Mouse (Mus musculus) neural tube, embryonic 10.5 days (tissue): Measurements from ENCODE around the gene Cep295nl.

Experiments used
- DNase-seq: peaks from one replicate; pipeline ENCODE4 v3.0.0-alpha.2; 2017; ENCODE audit warnings: low spot score; ENCODE audit errors: extremely low spot score

The Cep295nl gene

DNA sequence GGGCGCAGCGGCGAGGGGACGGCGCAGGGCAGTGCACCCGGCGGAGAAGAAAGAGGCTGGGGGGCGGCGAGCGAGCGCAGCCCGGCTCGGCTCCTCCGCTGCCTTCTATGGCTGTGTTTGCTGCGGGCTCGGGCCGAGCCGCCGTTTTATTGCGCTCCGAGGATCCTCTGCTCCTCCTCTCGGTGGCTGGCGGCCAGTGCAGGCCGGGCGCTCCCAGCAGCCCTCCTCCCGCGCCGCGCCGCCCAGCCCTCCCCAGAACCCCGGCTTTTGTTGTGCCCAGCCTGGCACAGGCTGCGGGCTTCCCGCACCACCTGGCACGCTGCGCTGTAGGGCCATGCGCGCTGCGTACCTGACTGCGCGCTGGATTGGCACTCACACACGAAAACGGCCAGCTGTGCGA, 12.9 kb upstream of the Cep295nl start:
- DNase-seq, result peak; percentile 85

DNA sequence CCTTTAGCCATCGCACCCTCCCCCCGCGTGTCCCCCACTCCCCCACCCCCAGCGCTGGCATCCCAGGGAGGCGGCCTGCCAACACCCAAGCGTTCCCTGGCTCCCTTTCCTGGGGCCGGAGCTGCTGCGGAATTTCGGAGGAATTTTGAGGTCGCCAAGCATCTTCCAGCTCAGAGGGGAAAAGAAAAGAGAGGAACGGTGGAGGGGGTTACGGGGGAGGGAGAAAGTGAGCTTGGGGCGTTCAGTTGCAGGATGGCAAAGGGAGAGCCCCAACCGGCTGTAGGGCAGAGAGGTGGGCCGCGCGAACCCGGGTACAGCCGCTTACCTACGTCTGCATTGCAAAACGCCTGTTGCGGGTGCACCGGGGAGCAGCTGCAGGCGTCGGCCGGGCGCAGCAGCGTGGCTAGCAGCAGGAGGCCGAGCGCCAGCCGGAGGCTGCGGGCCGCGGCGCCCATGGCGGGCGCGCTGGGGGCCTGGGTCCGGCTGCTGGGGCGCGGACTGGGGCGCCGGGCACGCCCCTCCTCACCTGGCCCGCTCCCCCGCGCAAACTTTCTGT, 12.4 kb upstream of the Cep295nl start:
- no peak for DNase-seq

DNA sequence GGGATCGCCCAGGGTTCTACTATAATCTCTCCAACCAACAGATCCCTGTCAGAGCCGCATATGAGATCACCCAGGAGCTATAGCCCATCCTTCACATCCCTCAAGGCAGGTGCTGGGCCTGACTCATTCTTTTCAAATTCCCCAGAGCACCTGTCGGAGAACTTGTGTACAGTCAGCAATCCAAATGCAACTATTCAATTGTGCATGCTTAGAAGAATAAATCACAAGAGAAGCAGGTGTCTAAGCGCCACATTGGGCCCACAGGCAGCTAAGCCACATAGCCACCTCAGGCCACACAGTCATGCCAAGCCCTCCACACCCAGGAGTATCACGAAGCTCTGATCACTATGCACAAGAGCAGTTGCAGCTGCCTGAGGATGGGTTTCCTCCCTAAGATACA, 7.2 kb upstream of the Cep295nl start:
- DNase-seq, result no peak

DNA sequence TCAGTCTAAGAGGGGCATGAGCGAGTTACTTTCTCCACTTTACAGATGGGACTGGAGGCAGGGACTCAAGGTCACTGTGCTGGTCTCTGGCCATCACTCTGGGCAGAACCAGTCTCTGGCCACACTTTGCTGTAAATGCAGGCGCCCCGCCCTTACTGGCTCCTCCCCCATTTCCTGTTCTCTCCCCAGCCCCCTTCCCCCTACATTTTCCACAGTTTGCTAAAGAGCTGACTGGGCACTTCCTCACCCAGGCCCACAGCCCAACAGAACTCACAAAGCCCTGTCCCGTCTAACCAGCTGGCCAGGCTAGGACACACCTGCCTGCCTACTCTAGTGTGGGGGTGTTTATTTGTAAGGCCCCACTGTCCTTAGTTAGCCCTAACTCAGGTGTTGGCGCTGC, 6.6 kb upstream of the Cep295nl start:
- no peak for DNase-seq

DNA sequence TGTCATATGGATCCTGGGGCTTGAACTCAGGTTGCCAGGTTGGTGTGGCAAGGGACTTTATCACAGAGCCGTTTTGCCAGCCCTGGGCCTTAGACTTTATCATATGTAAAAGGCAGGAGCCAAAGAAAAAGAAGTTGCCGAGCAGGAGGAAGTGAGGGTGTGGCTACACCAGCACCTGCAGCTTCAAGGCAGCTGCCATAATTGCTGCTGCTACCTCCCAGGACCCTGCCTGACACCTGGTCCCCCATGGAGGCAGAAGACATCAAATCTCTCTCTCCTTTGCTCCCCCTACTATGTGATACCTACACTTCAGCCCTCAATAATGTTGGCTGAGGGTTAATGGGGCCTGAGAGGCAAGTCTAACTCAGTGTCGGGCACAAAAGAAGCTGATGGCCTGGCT, 6.1 kb upstream of the Cep295nl start:
- DNase-seq, result no peak

DNA sequence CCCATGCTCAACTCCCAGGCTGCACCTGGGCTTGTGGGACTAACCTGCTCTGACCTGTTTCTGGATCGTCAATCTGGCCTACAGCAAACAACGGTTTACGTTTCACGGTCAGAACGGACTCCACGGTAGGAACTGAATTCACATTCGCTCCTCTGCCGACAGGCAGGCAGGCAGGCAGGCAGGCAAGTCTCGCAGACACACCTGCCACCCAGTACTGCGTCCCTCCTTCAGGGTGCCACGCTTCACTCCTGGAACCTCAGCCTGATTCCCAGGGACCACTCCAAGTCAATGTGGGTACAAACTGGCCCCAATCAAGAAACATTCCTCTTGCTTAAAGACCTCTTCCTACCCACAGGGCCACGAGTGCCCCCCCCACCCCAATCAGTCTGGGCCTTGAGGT, 5.6 kb upstream of the Cep295nl start:
- no peak for DNase-seq

DNA sequence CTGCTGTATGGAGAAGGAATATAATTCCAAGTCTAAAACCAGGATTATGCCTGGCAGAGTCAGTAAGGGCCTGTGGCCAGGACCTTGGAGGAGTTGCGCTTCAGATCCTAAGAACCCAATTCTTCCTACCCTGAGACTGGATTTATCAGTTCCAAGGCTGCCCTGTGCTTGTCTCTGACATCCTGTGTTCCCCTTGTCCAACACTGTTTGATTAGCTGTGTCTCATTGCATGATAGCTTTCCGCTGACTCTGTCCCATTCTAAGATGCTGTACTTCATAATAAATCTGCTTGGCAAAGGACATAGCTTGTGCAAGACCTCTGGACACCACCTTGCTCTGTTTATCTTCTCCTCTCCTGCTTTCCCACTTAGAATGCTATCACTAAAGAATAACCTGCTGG, 5.1 kb upstream of the Cep295nl start:
- no peak for DNase-seq

DNA sequence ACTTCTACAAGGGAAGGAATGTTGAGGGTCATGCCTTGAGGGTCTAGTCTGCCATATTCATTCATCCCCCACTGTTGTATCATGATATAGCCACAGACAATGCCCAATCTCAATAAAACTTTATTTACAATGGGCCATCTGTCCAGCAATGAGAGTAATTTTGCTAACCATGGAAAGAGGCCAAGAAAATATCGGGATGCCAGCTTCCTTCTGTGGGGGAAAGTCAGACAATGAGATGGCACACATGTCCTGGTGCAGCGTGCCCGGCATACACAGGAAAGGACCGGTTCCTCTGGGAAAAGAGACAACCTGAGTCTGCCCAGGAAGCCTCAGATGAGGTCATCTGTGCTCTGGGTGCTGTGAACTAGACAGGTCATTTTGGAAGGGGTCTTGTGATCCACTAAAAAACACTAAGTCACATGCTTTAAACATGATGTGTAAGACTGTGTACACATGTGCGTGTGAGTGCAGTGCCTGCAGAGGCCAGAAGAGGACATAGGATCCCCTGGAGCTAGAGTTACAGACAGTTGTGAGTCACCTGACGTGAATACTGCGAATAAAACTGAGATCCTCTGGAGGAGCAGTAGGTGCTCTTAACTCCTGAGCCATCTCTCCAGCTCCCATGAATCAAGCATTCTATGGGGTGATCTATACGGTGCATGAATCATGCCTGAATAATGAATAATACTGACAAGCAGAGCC, 4.2 kb upstream of the Cep295nl start:
- no peak for DNase-seq

DNA sequence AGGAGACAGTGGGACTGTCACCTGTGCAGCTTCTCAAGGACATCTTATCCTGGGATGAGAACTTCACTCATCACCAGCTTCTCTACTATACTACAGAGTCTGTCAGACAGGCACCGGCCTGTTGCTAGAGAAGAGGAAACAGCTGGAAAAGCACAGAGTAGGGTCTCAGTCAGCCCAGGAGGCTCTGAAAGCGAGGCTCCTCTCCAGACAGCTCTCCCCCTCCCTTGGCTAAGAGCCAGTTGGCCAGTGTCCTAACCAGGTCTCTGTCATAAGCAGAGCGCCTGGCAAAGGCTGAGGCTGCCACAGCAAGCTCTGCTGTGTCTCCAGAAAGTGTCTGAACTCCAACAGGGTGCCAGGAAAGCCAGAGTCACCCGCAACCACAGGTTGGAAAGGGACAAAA, 3.4 kb upstream of the Cep295nl start:
- no peak for DNase-seq

DNA sequence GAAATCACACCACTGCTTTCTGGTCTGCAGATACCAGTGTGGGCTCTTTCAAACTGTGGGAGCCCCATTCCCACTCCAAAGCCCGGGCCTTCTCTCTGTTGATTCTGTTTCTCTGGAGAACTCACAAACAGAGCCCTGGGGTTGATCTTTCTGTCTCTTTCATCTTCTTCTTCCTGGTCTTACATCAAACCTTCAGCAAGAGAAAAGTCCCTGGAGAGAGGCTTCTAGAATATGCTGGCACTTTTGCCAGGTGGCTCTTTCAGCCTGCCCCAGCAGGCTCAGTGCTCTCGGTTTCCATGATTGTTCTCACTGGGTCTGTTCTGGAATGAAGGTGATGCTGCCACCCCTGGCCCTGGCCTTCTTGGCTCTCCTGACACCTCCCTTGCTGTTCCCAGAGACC, 1.3 kb upstream of the Cep295nl start:
- no peak for DNase-seq

DNA sequence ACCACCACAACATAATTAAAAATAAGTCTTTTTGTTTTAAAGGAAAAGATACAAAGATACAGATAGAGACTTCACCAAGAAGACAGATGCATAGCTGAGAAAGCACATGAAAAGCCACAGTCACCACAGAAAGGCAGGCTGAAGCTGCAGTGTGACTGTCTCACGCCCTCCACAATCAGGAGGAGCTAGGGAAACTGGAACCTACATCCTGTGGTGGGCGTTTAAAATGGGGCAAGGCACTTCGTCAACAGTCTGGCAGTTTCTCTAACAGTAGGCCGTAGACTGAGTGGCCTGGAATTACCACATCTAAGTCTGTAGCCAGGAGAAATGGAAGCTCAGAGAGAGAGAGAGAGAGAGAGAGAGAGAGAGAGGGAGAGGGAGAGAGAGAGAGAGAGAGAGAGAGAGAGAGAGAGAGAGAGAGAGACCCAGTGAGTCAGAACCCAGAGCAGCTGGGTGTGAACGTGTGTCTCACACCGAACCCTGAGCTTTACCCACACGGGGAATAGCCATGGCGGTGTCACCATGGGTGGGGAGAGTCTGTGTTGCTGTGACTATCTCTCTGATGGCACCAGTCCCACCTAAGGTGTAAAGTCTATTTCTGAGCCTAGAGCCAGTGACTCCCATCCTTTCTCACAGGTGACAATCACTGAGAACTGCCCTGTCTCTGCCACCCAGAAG, 4.7 kb downstream of the Cep295nl start:
- no peak for DNase-seq

DNA sequence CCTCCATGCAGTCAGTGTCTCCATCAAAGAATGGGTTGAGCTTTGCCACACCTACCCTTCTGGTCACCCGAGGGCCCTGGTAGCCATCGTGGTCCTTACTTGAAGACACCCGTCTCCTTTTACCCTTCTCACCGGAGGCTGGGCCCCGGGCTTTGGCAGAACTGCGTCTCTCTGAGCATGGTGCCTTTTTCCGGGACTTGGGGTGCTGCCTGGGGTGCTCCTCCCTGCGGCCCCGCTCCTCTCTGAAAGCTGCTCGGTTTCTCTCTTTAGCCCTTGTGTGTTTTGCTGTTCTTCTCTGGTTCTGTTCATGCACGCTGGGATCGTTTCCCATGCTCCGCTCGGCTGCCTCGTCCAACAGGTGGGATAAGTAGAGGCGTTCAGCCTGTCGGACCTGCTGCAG, 8.9 kb downstream of the Cep295nl start:
- no peak for DNase-seq

DNA sequence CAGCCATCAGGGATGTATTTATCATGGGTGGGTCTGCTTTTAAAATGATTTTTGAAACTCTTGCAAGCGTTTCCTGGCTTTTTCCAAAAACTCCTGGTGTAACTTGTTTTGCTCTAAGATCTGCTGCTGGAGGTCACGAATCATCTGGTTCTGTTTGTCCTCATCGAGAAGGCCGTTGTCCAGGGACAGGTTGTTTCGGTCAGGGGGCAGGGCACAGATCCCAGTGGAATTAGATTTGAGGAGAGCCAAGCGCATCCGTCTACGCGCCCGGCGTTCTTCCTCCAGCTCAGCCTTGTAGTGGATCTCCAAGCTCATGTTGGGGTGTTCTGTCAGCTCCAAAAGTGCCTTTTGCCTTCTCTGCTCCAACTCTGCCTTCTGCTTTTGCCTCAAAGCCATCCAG, 9.9 kb downstream of the Cep295nl start:
- no peak for DNase-seq

DNA sequence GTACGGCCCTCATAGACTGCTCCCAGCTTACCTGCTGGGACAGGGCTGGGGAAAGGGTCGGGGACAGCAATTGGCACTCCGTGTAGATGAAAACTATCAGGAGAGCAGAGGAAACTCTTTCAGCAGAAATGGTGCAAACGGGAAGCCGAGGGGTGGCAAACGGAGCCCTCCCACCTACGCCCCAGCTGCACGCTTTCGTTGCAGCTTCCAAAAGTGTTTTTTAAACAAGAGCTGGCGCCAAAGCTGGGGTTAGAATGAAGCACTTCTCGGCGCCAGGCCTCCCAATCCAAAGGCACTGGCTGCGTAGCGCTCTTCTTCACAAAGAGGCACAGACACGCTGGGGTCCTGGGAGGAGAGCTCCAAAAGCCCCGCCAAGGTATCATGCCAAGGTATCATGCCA, 11.5 kb downstream of the Cep295nl start:
- DNase-seq, result no peak

DNA sequence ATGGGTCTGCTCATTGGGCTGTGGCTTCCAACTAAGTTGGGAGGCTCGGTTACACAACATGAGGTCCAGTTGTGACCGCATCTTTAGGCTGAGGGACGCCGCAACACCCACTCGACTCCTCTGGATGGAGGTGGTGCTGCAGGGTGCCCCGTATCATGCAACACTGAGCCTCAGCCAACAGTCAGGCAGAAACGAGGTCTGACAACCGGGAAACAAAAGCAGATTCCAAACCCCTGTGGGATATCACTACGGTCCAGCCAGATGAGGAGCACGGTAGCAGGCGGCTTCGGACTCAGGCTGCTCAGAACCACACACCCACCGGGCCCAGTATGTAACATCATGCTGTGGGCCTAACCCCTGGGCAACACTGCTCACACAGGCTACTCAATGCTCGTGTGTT, 11.9 kb downstream of the Cep295nl start:
- no peak for DNase-seq

DNA sequence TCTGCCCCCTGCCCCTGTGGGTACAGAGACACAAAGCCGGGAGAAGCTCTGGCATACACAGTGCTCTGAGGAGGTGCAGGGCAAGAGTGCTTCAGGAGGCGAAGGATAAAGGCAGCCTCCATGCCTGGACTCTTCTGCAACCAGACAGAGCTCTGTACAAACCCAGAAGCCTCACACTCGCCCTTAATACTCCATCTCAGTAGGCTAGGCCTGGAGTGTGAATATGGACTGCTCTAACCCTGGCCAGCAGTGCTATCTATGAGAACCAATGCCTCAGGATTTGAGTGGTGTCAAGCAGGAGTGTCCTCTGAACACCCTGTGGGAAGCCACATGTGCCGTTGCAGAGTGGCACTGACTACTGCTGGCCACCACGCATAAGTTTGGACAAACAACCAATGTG, 13.4 kb downstream of the Cep295nl start:
- DNase-seq, result no peak

DNA sequence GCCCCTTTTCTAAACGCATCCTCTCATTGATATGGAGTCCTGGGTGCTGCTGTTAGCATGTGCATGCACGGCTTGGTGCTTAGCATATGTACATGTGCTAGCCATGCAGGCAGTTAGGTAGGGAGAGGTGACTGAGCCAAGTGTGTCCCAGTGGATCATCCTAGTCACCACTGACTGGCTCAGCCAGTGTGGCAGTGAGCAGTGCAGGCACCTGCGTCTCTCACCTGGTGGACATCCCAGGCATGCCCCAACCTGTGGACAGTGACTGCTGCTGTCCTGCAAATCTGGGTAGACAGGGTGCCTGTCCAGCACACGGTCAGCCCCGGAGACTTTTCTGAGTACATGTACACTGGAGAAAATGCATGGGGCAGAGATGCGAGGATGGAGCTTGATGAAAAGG, 13.8 kb downstream of the Cep295nl start:
- DNase-seq, result no peak

DNA sequence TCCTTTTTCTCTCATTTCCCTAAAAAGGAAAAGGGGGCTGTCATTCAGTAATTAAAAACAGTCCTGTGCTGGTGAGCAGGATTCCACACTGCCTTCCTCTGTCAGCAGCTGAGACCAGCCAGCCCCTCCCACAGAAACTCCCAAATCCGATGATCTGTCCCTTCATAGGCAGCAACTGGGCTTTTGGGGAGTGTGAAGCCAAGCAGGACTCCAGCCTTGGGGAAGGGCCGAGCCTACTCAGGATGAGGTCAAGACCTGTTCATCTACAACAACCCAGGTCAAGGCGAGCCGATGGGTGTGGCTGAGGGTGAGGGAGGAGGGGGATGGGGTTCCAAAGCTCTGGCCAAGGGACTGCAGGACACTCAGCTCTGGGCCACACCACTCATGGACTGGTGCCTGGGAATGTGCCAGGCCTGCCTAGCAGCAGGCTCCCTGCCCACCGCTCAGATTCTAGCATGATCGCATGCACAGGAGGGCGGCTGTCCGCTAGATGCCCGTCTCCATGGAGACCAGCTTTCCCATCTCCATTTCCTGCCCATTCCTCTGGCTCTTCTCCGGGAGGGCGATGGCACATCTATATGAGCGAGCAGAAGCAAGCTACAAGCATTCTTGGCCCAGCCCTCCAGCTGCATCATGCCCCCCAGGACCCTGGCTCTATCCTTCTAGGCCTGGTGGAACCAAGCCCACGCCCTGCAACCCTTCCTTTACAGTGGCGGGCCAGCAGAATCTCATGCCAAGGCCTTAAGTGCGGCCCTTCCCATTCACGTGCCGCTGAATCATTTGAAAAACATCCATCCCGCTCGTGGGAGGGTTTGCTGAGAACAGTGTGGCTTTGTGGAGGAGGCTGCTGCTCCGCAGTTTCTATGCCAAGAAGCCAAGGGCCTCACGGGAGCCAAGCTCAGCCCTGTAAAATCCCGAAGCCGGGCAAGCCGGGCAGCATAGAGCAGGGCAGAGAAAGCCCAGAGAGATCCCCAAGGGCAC, 15.0 kb downstream of the Cep295nl start:
- no peak for DNase-seq

DNA sequence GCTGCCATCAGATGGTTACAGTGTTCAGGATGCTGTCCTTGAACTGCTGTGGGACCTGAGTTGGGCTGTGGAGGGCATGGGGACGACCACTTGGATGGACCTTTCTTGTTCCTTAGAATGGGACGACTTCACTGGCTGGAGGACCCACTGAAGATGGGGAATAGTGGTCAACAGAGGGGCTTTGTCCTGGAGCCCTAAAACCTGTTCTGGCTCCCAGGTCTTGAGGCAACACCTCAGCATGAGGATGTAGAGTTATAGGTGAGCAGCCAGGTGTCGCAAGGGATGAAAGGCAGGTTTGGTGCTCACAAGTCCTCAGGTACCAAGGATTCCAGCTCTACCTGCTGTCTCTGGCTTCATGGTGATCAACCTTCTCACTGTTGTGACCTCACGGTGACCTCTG, 15.8 kb downstream of the Cep295nl start:
- DNase-seq, result no peak

DNA sequence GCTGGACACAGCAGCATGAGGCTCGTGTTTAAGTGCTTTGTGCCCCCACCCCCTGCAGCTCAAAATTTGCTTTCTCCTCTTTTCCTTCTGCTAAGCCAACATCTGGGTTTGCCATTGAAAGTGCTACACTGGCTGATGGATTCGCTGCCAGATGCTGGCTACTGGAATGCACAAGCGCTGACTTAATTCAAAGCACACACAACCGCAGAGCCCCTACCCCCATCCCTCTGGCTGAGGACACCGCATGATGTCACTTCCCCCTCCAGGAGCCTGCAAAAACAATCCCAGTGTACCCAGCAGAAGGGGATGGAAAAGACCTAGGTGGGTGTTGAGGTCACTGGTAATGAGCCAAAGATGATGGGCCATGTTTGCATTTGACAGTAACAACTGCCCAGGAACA, 17.8 kb downstream of the Cep295nl start:
- DNase-seq, result peak; percentile 58

DNA sequence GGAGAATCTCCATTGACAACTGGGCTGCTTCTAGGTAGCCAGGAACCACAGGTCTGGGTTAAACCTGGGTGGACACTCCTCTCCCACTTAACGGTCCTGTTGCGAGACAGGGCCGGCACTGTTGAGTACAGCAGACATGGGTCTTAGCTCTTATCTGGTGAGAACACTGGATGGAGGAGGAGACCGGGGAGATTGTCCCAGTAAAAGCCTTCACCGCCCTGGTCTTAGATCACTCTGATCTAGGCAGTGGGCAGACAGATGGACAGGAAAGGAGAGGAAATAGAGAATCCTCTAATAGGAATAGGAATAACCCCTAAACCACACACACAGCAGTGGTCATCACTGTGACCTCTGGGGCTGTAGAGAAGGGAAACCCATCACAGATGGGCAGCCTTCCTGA, 18.3 kb downstream of the Cep295nl start:
- DNase-seq, result peak; percentile 27

DNA sequence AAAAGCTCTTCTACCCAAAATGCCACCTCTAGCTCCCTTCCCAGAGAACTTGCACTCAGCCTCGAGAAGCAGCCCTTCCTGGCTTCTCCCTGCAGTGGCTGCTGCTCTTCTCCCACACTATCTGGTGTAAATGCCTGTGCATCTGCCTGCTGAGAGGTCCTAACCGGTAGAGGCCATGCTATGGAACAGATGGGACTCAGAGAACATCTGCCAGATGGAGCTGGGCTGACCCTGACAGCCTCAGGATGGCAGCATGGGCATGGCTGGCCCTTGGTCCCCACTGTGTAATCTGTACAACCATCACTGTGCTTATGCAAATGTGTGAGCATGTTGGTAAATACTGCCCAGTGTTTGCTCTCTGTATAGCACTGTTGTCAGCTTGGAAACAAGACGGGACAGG, 19.7 kb downstream of the Cep295nl start:
- no peak for DNase-seq
